Mouse (Mus musculus) forebrain, embryonic 14.5 days (tissue): ENCODE data around the gene Cog5. TPM values are rescaled to one million over a fixed set of nuclear protein-coding genes. Genes with fewer than 3 reads are reported as not detected.

Experiments used
- ATAC-seq: fragments of 200-750 bp; cut with Nextera tagmentation; 2 replicates; pipeline ENCODE4 v1.8.0; 2017; ENCODE audit warnings: mild to moderate bottlenecking, moderate library complexity
- DNase-seq: peaks from one replicate; pipeline ENCODE4 v3.0.0-alpha.2; 2015; ENCODE audit warnings: low spot score
- H3K27ac ChIP-seq: fragments of 300-500 bp; sonication (generic); 2 replicates; pipeline ENCODE4 v1.5.1; 2014; ENCODE audit warnings: low read depth, mild to moderate bottlenecking, control low read depth, low read length, moderate library complexity
- H3K27me3 ChIP-seq: fragments of 300-500 bp; sonication (generic); replicated peaks from 2 replicates; pipeline ENCODE4 v1.6.1; 2014; ENCODE audit warnings: low read length, control low read depth, mixed read lengths; ENCODE audit not compliant: control insufficient read depth, insufficient read depth
- H3K36me3 ChIP-seq: fragments of 300-500 bp; sonication (generic); 2 replicates; pipeline ENCODE4 v1.6.1; 2014; ENCODE audit warnings: low read length, control low read depth; ENCODE audit not compliant: control insufficient read depth, insufficient read depth
- H3K4me1 ChIP-seq: fragments of 300-500 bp; sonication (generic); 2 replicates; pipeline ENCODE4 v1.6.1; 2014; ENCODE audit warnings: antibody characterized with exemption, low read length, control low read depth; ENCODE audit not compliant: control insufficient read depth, insufficient read depth
- H3K4me2 ChIP-seq: fragments of 300-500 bp; sonication (generic); 2 replicates; pipeline ENCODE4 v1.6.1; 2014; ENCODE audit warnings: mild to moderate bottlenecking, control low read depth, low read length
- H3K4me3 ChIP-seq: fragments of 300-500 bp; sonication (generic); 2 replicates; pipeline ENCODE4 v1.5.1; 2014; ENCODE audit warnings: low read depth, low read length, control low read depth
- H3K9ac ChIP-seq: fragments of 300-500 bp; sonication (generic); 2 replicates; pipeline ENCODE4 v1.6.1; 2014; ENCODE audit warnings: mild to moderate bottlenecking, low read length, control low read depth, moderate library complexity
- H3K9me3 ChIP-seq: fragments of 300-500 bp; sonication (generic); replicated peaks from 2 replicates; pipeline ENCODE4 v1.6.1; 2016; ENCODE audit warnings: low read length, control low read depth, mixed read lengths; ENCODE audit not compliant: control insufficient read depth
- WGBS: fragments of 180-500 bp; shearing (Covaris S2); extraction: QIAGEN DNeasy Blood & Tissue Kit; methylation state at CpG from one replicate; pipeline ENCODE4 v1.1.7; 2014; 5-methylcytosine and 5-hydroxymethylcytosine counted together
- polyA plus RNA-seq: library from polyadenylated mRNA; unstranded; fragments of >200 nt; fragmentation: Nextera tagmentation; extraction: Ambion mirVana; gene quantifications from 2 replicates; pipeline ENCODE4 v1.2.1, GENCODE M21; 2014

Cog5 gene
- polyA plus RNA-seq, 1 experiment from 2014 or later = 25.1 TPM

DNA sequence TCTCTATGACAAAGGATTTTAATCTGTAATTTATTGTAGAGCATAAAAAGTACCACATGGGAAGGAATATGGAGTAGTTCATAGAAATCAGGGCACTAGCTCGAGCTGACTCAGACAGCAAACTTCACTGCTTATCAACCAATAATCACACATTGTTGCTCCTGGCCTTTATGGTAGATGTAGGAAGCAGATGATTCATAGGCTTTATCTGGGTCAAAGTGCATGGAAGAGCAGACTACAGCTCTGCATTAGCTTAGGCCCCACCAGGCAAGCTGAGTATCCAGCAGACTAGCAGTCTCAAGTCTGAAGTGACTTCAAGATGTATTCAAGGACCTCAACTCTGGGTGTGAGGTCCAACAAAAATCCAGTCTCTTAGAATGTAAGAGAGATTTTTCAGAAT lies 228.1 kb downstream of the Cog5 start:
- Histone ChIP-seq H3K4me2 (no peak overlapping the region), H3K4me3 (no peak overlapping the region), H3K9me3 (no peaks in the 10 kb centered on the region), H3K36me3 (0 out of 2 replicates have a peak, but pooled peaks cover 3% of the 10 kb centered on the region), H3K4me1 (no peaks in the 10 kb centered on the region), H3K9ac (no peak overlapping the region), H3K27ac (no peak overlapping the region), H3K27me3 (no peaks in the 10 kb centered on the region)
- WGBS = 92% methylated on average over 1 of the region's 1 CpGs
- no peak for DNase-seq
- ATAC-seq = no peak

GRCm38 (mm10) chr12:31884365-31884764 lies 229.7 kb downstream of the Cog5 start:
- Histone ChIP-seq H3K9me3 (no peaks in the 10 kb centered on the region), H3K4me1 (no peaks in the 10 kb centered on the region), H3K9ac (no peak overlapping the region), H3K27me3 (no peaks in the 10 kb centered on the region), H3K4me3 (no peak overlapping the region), H3K27ac (no peak overlapping the region), H3K4me2 (no peak overlapping the region), H3K36me3 (0 out of 2 replicates have a peak, but pooled peaks cover 3% of the 10 kb centered on the region)
- WGBS = 81% methylated on average over 4 of the region's 4 CpGs
- ATAC-seq (no peak), DNase-seq (no peak)

DNA sequence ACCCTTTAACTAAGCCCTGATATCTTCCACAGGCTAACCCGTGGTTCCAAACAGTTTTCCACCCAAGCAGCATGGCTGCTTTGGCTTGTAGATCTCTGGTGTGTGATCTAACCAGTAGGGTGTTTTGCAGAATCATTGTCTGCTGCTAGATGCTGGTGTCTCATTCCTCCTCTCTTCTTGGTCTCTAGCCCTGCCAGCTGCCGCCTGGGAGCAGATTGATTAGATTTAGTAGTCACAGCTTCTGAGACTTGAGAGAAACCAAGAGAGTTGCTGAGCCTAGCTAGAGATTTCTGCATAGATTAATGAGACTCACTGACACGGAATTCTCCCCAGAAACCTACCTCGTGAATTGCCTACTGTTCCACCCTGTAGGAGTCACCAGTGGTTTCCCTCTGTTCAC lies 230.4 kb downstream of the Cog5 start:
- Histone ChIP-seq H3K4me1 (no peaks in the 10 kb centered on the region), H3K4me3 (no peak overlapping the region), H3K27me3 (no peaks in the 10 kb centered on the region), H3K4me2 (no peak overlapping the region), H3K36me3 (0 out of 2 replicates have a peak, but pooled peaks cover 3% of the 10 kb centered on the region), H3K27ac (no peak overlapping the region), H3K9ac (no peak overlapping the region), H3K9me3 (no peaks in the 10 kb centered on the region)
- 89% methylated on average over 4 of the region's 4 CpGs for WGBS
- DNase-seq (no peak), ATAC-seq (no peak)

GRCm38 (mm10) chr12:31885844-31886606 lies 231.4 kb downstream of the Cog5 start:
- no peaks in the 10 kb centered on the region for H3K4me1 ChIP-seq
- H3K9me3 ChIP-seq = no peaks in the 10 kb centered on the region
- H3K9ac ChIP-seq = no peak overlapping the region
- no peak overlapping the region for H3K4me3 ChIP-seq
- DNase-seq = no peak
- H3K36me3 ChIP-seq = 0 out of 2 replicates have a peak, but pooled peaks cover 3% of the 10 kb centered on the region
- no peaks in the 10 kb centered on the region for H3K27me3 ChIP-seq
- H3K4me2 ChIP-seq = no peak overlapping the region
- 95% methylated on average over 11 of the region's 11 CpGs for WGBS
- no peak overlapping the region for H3K27ac ChIP-seq
- ATAC-seq = no peak

DNA sequence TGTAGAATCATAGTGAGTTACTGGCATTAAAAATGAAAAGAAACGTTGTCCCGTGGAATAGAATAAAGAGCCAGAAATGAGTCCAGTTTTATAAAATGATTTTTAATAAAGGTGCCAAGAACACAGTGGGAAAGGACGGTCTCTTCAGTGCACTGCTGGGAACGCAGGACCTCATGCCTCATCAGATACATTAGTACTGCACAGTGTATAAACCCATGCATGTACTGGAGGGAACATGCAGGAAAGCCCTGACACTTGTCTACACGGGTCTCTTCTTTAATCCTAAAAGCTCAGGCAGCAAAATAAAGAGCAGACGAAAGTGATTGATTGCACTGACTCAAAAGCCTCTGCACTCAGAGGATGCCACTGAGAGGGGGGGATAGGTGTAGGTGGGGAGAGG lies 236.0 kb downstream of the Cog5 start:
- H3K27me3 ChIP-seq = no peaks in the 10 kb centered on the region
- H3K4me2 ChIP-seq = no peak overlapping the region
- H3K4me1 ChIP-seq = peaks cover 6% of the 10 kb centered on the region
- H3K4me3 ChIP-seq = no peak overlapping the region
- DNase-seq (no peak), ATAC-seq (no peak)
- no peak overlapping the region for H3K27ac ChIP-seq
- no peaks in the 10 kb centered on the region for H3K9me3 ChIP-seq
- H3K36me3 ChIP-seq = 0 out of 2 replicates have a peak, but pooled peaks cover 3% of the 10 kb centered on the region
- H3K9ac ChIP-seq = no peak overlapping the region
- 62% methylated on average over 6 of the region's 6 CpGs for WGBS

DNA sequence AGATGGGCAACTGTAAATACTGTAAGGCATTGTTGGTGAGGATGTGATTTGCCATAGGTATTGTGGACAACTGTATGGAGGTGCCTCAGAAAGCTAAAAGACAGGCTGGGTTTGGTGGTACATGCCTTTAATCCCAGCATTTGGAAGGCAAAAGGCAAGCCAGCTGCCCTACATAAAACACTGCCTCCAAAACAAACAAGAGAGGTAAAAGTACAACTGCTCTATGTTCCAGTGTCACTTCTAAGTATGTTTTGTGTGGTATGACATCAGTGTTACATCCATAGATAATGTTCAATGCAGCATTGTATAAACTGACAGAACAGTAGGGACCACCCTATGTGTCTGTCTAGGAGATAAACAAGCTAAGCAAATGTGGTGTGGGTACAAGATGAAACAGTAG lies 237.4 kb downstream of the Cog5 start:
- Histone ChIP-seq H3K4me1 (peaks cover 20% of the 10 kb centered on the region), H3K4me3 (no peak overlapping the region), H3K9ac (no peak overlapping the region), H3K27me3 (no peaks in the 10 kb centered on the region), H3K36me3 (no peaks in the 10 kb centered on the region), H3K4me2 (no peak overlapping the region), H3K9me3 (no peaks in the 10 kb centered on the region), H3K27ac (no peak overlapping the region)
- ATAC-seq (no peak), DNase-seq (no peak)

DNA sequence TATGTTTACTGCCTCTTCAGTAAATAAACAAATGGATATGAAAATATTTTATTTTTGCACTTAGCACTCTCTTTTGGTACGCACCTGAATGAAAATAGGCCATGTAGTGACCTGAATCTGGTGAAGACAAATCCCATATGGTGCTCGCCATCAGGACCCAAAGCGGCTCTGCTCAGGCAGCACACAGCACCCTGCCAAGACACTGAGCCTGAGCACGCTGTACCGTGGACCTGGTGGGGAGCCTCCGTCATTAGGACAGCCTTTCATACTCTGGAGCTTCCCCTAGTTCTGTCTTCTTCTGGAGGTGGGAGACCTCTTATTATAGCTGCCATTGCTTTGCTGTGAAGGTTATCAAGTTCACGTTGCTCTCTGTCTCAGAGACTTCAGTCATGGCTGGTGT lies 238.1 kb downstream of the Cog5 start:
- WGBS = 85% methylated on average over 7 of the region's 7 CpGs
- ATAC-seq = no peak
- no peak for DNase-seq

DNA sequence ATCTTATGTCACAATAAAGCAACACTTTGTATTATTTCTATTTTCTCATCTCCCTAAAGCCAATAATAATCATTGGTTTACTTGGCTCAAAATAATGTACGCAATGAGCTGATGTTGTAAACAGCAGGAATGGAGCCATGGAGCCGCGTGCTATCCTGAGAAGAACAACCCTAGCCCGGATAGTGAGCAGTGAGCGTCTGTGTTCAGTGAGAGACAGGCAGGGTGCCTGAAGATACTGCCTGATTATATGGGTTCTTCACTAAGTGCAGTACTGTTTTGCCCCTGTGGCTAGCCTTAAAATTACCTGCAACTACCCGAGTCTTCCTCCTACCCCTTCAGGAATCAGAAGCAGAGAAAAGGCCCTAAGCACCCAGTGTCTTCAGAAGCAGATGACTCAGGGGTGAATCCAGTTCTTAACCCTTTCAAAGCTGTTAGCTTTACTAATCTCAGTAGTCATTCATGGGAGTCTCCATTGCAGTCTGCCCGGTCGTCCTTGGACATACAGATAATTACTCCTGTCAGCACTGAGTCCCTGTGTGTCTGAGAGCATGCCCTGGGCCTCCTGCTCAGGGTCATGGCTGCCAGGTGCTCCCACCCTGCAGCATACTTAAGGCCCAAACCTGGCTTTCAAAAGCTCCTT lies 240.5 kb downstream of the Cog5 start:
- Histone ChIP-seq H3K27ac (peak overlapping the region; percentile 49; the same call in 1 of the 2 replicates), H3K27me3 (no peaks in the 10 kb centered on the region), H3K4me3 (no peak overlapping the region), H3K4me1 (peaks cover 21% of the 10 kb centered on the region), H3K9ac (no peak overlapping the region), H3K36me3 (no peaks in the 10 kb centered on the region), H3K9me3 (no peaks in the 10 kb centered on the region), H3K4me2 (no peak overlapping the region)
- ATAC-seq (peak; percentile 32; the same call in 1 of the 2 replicates), DNase-seq (peak; percentile 25)
- WGBS = 31% methylated on average over 8 of the region's 8 CpGs

More for the DNA sequence above, 238.1 kb downstream of the Cog5 start:
- Histone ChIP-seq H3K36me3 (no peaks in the 10 kb centered on the region), H3K4me1 (peaks cover 21% of the 10 kb centered on the region), H3K4me3 (no peak overlapping the region), H3K9me3 (no peaks in the 10 kb centered on the region), H3K4me2 (no peak overlapping the region), H3K27ac (no peak overlapping the region), H3K27me3 (no peaks in the 10 kb centered on the region), H3K9ac (no peak overlapping the region)

DNA sequence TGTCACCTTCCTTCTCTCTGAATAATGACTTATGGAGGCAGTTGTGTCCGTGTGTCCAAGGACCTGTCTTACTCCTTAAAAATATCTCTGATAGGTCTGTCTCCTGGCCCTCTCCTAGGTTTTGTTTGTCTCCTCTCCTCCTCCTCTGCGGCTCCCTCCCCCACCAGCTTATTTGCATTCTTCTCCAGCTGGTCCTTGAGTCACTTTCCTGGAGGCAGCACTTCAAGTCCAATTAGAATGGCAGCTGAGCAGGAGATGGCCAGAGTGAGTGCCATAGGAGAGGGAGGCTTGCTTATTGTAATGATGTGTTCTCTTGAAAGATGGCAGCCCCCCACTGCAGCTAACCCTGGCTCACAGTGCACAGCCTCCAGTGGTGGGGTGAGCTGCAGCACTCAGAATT lies 241.2 kb downstream of the Cog5 start:
- Histone ChIP-seq H3K4me3 (no peak overlapping the region), H3K9ac (no peak overlapping the region), H3K36me3 (no peaks in the 10 kb centered on the region), H3K4me1 (peaks cover 21% of the 10 kb centered on the region), H3K4me2 (no peak overlapping the region), H3K9me3 (no peaks in the 10 kb centered on the region), H3K27ac (peak overlapping the region; percentile 49), H3K27me3 (no peaks in the 10 kb centered on the region)
- ATAC-seq (peak; percentile 81), DNase-seq (peak; percentile 75)
- 10% methylated on average over 2 of the region's 2 CpGs for WGBS
